Mouse (Mus musculus): ENCODE results near the gene Eci1. TPM values are rescaled to one million over a fixed set of nuclear protein-coding genes. Genes with fewer than 3 reads are reported as not detected.
A peak's percentile ranks its signal among the peaks of the same experiment; 100 is the strongest.
"Not testable (repeated sequence)": the region's sequence is repeated elsewhere in the genome, so short reads cannot be mapped to it uniquely, and the experiment has no call there.

The Eci1 gene
- polyA plus RNA-seq, 1 experiment from 2014 or later: 96.4 TPM

DNA sequence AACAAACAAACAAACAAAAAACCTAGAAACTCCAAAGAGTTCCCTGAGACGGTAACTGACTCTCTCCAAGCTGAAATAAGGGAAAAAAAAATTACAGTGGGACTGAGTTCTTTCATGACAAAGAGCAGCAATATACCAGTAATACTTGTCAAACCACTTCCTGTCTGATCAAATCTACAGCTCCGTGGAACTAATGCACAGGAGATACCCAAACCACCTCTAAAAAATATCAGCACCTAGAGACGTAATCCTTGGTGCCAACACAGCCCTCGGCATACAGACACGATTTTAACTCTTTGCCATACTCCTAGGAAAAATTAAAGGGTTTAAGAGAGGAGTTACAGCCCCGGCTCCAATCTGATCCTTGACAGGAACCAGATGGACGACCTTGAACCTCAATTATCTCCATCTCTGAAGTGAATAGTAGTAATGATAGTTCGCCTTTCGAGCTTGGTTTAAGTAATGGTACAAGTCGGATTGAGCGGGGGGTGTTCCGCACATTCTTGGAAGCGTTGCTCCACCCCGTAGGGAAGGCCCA lies 27.8 kb downstream of the Eci1 start:
- under 1% methylated on average over 14 of the region's 14 CpGs for WGBS

DNA sequence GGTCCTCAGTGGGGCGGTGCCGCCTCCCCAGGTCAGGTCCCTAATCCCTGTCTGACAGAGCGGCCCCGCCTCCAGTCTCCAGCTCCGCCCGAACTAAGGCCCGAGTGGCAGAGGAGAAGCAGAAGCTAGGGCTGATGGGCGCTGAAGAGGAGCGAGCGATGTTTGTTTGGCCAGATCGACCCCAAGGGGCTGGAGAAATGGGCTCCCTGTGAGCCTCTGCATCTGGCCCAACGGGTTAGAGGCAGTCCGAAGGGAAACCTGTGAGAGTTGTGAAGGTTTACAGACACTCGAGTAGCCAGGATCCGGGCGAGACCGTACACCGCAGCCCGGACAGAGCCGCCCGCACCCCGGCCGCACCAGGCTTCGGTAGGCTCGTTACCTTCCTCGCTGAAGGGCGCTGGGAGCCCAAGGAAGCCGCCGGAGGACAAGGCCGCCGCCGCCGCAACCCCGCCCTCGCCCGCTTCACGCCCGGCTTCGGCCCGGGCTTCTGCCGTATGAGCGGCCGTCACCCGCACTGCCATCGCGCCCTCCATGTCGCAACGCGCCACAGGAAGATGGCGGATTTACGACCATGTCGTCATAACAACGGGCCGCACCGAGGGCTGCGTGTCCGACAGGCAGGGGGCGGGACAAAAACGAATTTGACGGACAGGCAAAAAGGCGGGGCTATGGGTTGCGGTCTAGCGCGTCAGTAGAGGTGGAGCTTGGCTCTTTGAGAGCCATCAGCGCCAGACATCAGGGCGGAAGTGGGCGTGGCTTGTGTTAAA lies 28.5 kb downstream of the Eci1 start:
- H3K27me3 ChIP-seq (replicated peaks; ENCODE audit: control insufficient read depth, insufficient read depth, low read length): no peaks in the 10 kb centered on the region
- H3K4me1 ChIP-seq (replicated peaks; ENCODE audit: control insufficient read depth, insufficient read depth, low read length): 0 out of 2 replicates have a peak, but pooled peaks cover 3% of the 10 kb centered on the region
- peak; percentile 45 for TF ChIP-seq CTCF (IDR thresholded peaks at IDR 0.05; ENCODE audit: low read depth)
- under 1% methylated on average over 65 of the region's 67 CpGs for WGBS
- H3K9ac ChIP-seq (ENCODE audit: low read depth, low read length): peak overlapping the region; percentile 90
- peak; percentile 95 for ATAC-seq
- no peaks in the 10 kb centered on the region for H3K9me3 ChIP-seq (ENCODE audit: control insufficient read depth)
- peak overlapping the region; percentile 96 for H3K27ac ChIP-seq (ENCODE audit: low read depth, low read length)
- H3K36me3 ChIP-seq (ENCODE audit: control insufficient read depth, insufficient read depth): peaks cover 13% of the 10 kb centered on the region
- H3K4me3 ChIP-seq (ENCODE audit: low read depth, low read length): peak overlapping the region; percentile 77
- peak overlapping the region; percentile 74 for H3K4me2 ChIP-seq (replicated peaks; ENCODE audit: low read depth)

More for the DNA sequence above, 27.8 kb downstream of the Eci1 start:
- H3K27me3 ChIP-seq (replicated peaks; ENCODE audit: control insufficient read depth, insufficient read depth, low read length): no peaks in the 10 kb centered on the region
- TF ChIP-seq CTCF (IDR thresholded peaks at IDR 0.05; ENCODE audit: low read depth): no peak
- peak overlapping the region; percentile 74 for H3K4me2 ChIP-seq (replicated peaks; ENCODE audit: low read depth)
- no peak for ATAC-seq
- H3K27ac ChIP-seq (ENCODE audit: low read depth, low read length): peak overlapping the region; percentile 96
- 0 out of 2 replicates have a peak, but pooled peaks cover 3% of the 10 kb centered on the region for H3K4me1 ChIP-seq (replicated peaks; ENCODE audit: control insufficient read depth, insufficient read depth, low read length)
- H3K36me3 ChIP-seq (ENCODE audit: control insufficient read depth, insufficient read depth): peaks cover 19% of the 10 kb centered on the region
- peak overlapping the region; percentile 77 for H3K4me3 ChIP-seq (ENCODE audit: low read depth, low read length)
- no peaks in the 10 kb centered on the region for H3K9me3 ChIP-seq (ENCODE audit: control insufficient read depth)
- peak overlapping the region; percentile 90 for H3K9ac ChIP-seq (ENCODE audit: low read depth, low read length)

DNA sequence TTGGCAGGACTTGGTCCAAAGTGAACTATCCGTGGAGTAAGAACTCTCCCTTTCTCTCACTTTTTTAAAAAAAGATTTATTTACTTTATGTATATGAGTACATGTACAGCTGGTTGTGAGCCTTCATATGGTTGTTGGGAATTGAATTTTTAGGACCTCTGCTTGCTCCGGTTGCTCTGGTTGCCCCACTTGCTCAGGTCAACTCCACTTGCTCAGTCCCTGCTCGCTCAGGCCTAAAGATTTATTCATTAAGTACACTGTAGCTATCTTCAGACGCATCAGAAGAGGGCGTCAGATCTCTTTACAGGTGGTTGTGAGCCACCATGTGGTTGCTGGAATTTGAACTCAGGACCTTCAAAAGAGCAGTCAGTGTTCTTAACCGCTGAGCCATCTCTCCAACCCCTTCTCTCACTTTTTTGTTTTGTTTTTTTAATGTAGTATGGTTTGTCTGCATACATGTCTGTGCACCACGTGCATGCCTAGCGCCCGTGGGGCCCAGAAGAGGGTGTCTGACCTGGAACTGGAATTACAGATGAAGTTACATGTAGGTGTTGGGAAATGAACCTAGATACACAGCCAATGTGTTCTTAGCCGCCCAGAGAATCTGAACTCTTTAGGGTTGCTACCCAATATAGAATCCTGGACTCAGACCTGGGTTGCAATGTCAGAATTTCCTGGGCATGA lies 29.2 kb downstream of the Eci1 start:
- H3K9me3 ChIP-seq (ENCODE audit: control insufficient read depth); H3K9ac ChIP-seq (ENCODE audit: low read depth, low read length); H3K27me3 ChIP-seq (replicated peaks; ENCODE audit: control insufficient read depth, insufficient read depth, low read length); H3K36me3 ChIP-seq (ENCODE audit: control insufficient read depth, insufficient read depth); H3K4me1 ChIP-seq (replicated peaks; ENCODE audit: control insufficient read depth, insufficient read depth, low read length); ATAC-seq: not testable (repeated sequence)
- Histone ChIP-seq H3K4me3 (ENCODE audit: low read depth, low read length) (peak overlapping the region; percentile 77; the same call in 1 of the 2 replicates), H3K27ac (ENCODE audit: low read depth, low read length) (peak overlapping the region; percentile 41; the same call in 1 of the 2 replicates), H3K4me2 (replicated peaks; ENCODE audit: low read depth) (peak overlapping the region; percentile 49)
- peak; percentile 29 for TF ChIP-seq CTCF (IDR thresholded peaks at IDR 0.05; ENCODE audit: low read depth)
- WGBS: 49% methylated on average over 10 of the region's 10 CpGs

DNA sequence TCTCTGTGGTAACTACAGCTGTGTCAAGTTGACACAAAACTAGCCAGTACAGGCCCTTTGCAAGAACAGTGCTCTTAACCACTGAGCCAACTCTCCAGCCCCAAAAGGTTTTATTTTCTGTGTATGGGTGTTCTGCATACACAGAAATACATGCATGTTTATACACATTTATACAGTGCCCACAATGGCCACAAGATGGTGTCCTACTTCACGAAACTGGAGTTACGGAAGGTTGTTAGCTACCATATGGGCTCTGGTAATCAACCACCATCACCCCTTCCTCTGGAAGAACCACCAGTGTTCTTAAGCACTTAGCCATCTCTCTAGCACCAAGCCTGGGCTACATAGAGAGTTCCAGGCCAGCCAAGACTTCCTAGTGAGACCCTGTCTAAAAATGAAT lies 35.1 kb downstream of the Eci1 start:
- no peak overlapping the region for H3K27ac ChIP-seq (ENCODE audit: low read depth, low read length)
- H3K4me3 ChIP-seq (ENCODE audit: low read depth, low read length): no peak overlapping the region
- H3K27me3 ChIP-seq (replicated peaks; ENCODE audit: control insufficient read depth, insufficient read depth, low read length): no peaks in the 10 kb centered on the region
- H3K9me3 ChIP-seq (ENCODE audit: control insufficient read depth): no peaks in the 10 kb centered on the region
- H3K9ac ChIP-seq (ENCODE audit: low read depth, low read length): no peak overlapping the region
- H3K36me3 ChIP-seq (ENCODE audit: control insufficient read depth, insufficient read depth): no peaks in the 10 kb centered on the region
- H3K4me1 ChIP-seq (replicated peaks; ENCODE audit: control insufficient read depth, insufficient read depth, low read length): no peaks in the 10 kb centered on the region
- peak; percentile 46; the same call in 1 of the 2 replicates for ATAC-seq
- 71% methylated on average over 2 of the region's 2 CpGs for WGBS
- H3K4me2 ChIP-seq (replicated peaks; ENCODE audit: low read depth): no peak overlapping the region
- peak; percentile 73 for TF ChIP-seq CTCF (IDR thresholded peaks at IDR 0.05; ENCODE audit: low read depth)

DNA sequence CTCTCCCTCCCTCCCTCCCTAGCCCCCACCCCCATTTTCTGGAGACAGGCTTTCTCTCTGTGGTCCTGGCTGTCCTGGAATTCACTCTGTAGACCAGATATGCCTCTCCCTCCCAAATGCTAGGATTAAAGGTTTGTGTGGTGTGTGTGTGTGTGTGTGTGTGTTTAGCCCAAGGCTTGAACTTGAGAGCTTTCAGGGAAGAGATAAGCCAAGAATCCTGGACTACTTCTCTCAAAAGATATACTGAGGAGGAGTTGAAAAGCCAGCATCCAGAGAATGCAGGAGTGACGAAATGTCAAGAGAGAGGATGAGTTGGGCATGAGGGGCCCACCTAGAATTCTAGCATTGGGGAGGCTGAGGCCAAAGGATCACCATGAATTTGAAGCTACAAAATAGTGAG lies 36.5 kb downstream of the Eci1 start:
- no peak overlapping the region for H3K4me2 ChIP-seq (replicated peaks; ENCODE audit: low read depth)
- H3K36me3 ChIP-seq (ENCODE audit: control insufficient read depth, insufficient read depth): no peaks in the 10 kb centered on the region
- 96% methylated on average over 1 of the region's 1 CpGs for WGBS
- no peak for ATAC-seq
- H3K9ac ChIP-seq (ENCODE audit: low read depth, low read length): no peak overlapping the region
- H3K9me3 ChIP-seq (ENCODE audit: control insufficient read depth): no peaks in the 10 kb centered on the region
- H3K4me3 ChIP-seq (ENCODE audit: low read depth, low read length): no peak overlapping the region
- no peaks in the 10 kb centered on the region for H3K4me1 ChIP-seq (replicated peaks; ENCODE audit: control insufficient read depth, insufficient read depth, low read length)
- H3K27ac ChIP-seq (ENCODE audit: low read depth, low read length): no peak overlapping the region
- H3K27me3 ChIP-seq (replicated peaks; ENCODE audit: control insufficient read depth, insufficient read depth, low read length): no peaks in the 10 kb centered on the region
- no peak for TF ChIP-seq CTCF (IDR thresholded peaks at IDR 0.05; ENCODE audit: low read depth)
